Mouse (Mus musculus) olfactory bulb, adult 2 months (tissue): Measurements from ENCODE around the gene C1qbp. TPM values are rescaled to one million over a fixed set of nuclear protein-coding genes. Genes with fewer than 3 reads are reported as not detected.

Experiments used
- H3K27ac ChIP-seq: fragments of 200-500 bp; 2 replicates; pipeline ENCODE4 v1.5.1; 2012; ENCODE audit warnings: low read depth, low read length; ENCODE audit not compliant: insufficient read depth
- H3K4me1 ChIP-seq: fragments of 200-500 bp; 2 replicates; pipeline ENCODE4 v1.6.1; 2012; ENCODE audit warnings: low read length; ENCODE audit not compliant: control insufficient read depth, insufficient read depth
- H3K4me3 ChIP-seq: fragments of 200-500 bp; 2 replicates; pipeline ENCODE4 v1.5.1; 2012; ENCODE audit warnings: mild to moderate bottlenecking, low read depth, low read length, moderate library complexity; ENCODE audit not compliant: insufficient read depth
- CTCF ChIP-seq: fragments of 200-500 bp; IDR thresholded peaks from 2 replicates; pipeline ENCODE4 v1.5.1; 2012; ENCODE audit warnings: low read depth, mild to moderate bottlenecking, low read length, moderate library complexity; ENCODE audit not compliant: insufficient read depth
- POLR2A ChIP-seq: fragments of 200-500 bp; IDR thresholded peaks from 2 replicates; pipeline ENCODE4 v1.6.1; 2012; ENCODE audit warnings: mild to moderate bottlenecking, low read depth, low read length, moderate library complexity; ENCODE audit not compliant: insufficient read depth
- WGBS: fragments of 180-500 bp; shearing (Covaris S2); methylation state at CpG from one replicate; pipeline ENCODE4 v1.1.7; 2018; 5-methylcytosine and 5-hydroxymethylcytosine counted together
- polyA plus RNA-seq: library from polyadenylated mRNA; stranded (reverse); fragments of >200 nt; gene quantifications from 2 replicates; pipeline ENCODE4 v1.2.4, GENCODE M21; 2012; ENCODE audit warnings: low replicate concordance; ENCODE audit not compliant: missing spikeins, insufficient read depth, insufficient read length

C1qbp gene
- not detected in 2 replicates for polyA plus RNA-seq

DNA sequence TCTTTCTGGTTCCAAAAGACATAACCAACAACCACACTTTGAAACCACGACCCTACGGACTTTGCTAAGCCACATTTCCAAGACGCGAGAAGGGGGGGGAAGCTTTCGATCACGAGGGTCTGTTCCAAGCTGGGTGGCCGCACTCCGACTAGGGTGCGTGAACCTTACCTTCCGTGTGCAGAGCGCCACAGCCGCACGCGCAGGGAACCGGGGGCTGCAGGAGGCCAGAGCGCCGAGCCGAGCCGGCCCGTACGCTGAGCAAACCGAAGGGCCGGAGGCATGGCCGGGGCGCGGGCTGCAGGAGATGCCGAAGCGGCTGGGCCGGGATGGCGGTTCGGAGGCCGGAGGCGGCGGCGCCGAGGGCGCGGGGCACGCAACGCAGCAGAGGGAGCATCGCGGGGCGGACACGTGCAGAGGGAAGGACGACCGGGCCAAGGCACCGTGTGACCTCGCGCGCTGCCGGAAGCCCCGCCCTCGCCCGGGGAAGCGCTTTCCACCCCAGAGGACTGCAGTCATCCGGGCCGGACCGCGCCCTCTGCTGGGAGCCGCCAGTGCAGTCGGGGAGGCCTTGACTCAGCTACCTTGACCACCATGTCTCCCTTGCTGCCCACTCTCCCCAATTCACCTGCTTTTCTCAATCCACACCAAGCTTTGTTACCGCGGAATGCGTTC is at the start of gene C1qbp:
Gene C1qbp (minus strand): TSS at position 470 of the 672 bp plus-strand sequence.
- Histone ChIP-seq H3K4me3 (peak within 1 kb of the TSS; percentile 97), H3K4me1 (peaks cover 14% of the 10 kb centered on the region), H3K27ac (peak within 1 kb of the TSS; percentile 16; the same call in 1 of the 2 replicates)
- WGBS: under 1% methylated on average over 64 of the region's 64 CpGs
- TF ChIP-seq CTCF (peak; percentile 96), POLR2A (peak; percentile 36; the same call in 1 of the 2 replicates)

DNA sequence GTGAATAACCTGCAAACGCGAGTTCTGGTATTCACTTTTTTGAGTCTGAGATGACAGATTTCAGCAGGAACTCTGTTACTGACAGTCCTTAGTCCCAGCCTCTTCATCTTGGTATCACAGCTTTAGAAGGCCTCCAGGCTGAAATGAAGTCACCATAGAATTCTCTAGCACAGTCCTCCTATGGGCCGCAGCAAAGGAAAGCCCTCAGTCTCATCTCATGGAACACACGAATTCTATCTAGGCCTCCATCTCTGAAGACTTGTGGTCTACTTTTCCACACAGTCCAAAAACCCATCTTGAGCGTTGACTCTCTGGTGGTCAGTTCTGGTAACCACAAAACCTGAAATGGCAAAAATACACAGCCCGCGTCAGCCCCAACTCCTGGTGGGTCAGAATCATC is 49.2 kb upstream of the C1qbp start:
- 48% methylated on average over 7 of the region's 7 CpGs for WGBS
- Histone ChIP-seq H3K27ac (peak overlapping the region; percentile 92), H3K4me3 (peak overlapping the region; percentile 60), H3K4me1 (0 out of 2 replicates have a peak, but pooled peaks cover 5% of the 10 kb centered on the region)
- TF ChIP-seq POLR2A: no peak
- no peak for TF ChIP-seq CTCF

DNA sequence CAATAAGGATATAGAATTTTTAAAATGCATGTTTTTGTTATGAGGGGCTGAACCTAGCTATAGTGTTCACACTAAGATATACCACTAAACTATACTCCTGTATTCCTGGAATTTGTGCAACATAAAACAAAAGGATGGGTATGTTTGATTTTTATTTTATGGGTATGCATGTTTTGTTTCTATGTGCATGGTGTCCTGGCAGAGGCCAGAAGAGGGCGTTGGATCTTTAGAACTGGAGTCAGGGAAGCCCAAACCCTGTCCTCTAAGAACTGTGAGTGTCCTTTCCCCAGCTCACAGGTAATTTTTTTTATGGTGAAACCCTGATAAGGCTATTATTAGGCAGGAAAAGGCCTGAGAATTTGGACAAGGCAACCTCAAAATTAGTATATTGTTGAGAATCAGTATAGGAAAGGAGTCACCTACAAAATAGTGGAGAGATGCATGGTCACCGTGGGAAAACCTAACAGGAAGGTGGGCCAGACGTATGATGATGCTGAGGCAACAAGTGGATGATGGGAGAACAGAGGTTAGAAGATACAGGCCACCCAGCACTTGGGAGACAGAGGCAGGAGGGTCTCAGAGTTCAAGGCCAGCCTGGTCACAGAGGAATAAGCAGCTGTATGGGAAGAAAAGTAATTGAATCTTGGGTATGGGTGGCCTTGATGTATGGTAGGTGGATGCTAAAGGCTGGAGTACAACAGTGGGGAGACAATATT is 46.7 kb upstream of the C1qbp start:
- TF ChIP-seq CTCF (no peak), POLR2A (no peak)
- Histone ChIP-seq H3K27ac (no peak overlapping the region), H3K4me3 (no peak overlapping the region), H3K4me1 (0 out of 2 replicates have a peak, but pooled peaks cover 5% of the 10 kb centered on the region)
- 76% methylated on average over 3 of the region's 3 CpGs for WGBS

DNA sequence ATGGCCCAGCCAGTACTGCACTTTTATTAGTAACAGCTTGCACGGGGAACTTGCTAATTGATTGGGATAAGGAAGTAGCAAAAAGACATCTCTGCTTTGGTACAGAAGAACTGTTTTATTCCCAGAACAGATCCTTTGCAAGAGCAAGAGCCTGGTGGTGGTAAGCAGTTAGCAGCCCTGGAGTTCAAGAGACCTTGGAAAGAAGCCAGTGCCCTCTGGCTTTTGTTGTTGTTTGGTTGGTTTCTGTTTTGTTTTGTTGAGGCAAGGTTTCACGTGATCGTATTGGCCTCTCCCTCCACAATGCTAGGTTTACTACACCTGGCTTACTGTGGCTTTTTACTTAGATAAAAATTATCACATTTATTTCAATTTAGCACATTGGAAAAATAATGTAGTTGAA is 45.5 kb upstream of the C1qbp start:
- no peak overlapping the region for H3K4me3 ChIP-seq
- 50% methylated on average over 3 of the region's 3 CpGs for WGBS
- H3K27ac ChIP-seq: no peak overlapping the region
- H3K4me1 ChIP-seq: no peaks in the 10 kb centered on the region
- TF ChIP-seq CTCF (no peak), POLR2A (no peak)

DNA sequence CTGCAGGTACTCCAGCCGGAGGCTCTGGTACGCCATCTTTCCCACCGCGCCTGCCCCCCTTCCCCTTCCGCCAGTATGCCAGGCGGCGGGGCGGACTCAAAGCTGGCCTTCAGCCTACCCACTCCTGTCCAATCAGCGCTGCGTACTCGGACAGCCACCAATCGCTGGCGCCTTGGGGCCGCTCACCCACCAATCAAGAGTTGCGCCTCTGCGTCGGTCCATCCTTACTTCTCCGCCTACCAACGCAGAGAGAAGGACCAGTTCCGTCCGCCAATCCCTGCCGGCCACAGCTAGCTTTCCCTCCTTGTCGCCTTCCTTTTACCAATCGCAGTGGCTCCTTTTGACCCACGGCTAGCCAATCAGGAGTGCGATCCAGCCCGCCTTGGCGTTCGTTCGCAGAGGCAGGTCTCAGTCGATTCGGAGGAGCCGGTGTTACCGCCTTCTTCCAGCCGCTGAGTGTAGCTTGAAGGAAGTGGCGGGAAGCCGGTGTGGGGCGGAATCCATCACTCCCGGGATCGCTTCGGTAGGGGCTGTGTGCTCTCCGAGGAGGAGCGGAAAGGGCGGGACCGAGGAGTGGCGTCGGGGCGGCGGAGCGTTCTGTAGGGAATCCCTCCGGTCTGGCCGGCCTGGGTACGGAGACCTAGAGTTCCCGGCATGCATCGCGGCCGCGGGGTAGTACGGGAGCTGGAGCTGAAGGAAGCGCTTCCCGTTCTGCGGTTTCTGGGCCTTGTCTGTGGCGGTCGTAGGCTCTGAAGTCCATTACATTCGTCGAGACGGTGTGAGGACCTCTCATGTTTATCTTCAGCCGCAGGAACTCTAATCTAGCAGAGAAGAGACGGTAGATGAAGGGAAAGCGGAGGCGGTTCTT is 36.6 kb upstream of the C1qbp start, which contains the start of the genes Mis12 and Derl2:
Gene Mis12 (plus strand): TSS at position 411 of the 868 bp plus-strand sequence.
Gene Derl2 (minus strand): TSS at position 641 of the 868 bp plus-strand sequence.
- Histone ChIP-seq H3K27ac (peak within 1 kb of the TSS; percentile 58), H3K4me3 (peak within 1 kb of the TSS; percentile 90), H3K4me1 (no peaks in the 10 kb centered on the region)
- WGBS: under 1% methylated on average over 71 of the region's 71 CpGs
- peak; percentile 39; the same call in 1 of the 2 replicates for TF ChIP-seq POLR2A
- TF ChIP-seq CTCF: no peak

DNA sequence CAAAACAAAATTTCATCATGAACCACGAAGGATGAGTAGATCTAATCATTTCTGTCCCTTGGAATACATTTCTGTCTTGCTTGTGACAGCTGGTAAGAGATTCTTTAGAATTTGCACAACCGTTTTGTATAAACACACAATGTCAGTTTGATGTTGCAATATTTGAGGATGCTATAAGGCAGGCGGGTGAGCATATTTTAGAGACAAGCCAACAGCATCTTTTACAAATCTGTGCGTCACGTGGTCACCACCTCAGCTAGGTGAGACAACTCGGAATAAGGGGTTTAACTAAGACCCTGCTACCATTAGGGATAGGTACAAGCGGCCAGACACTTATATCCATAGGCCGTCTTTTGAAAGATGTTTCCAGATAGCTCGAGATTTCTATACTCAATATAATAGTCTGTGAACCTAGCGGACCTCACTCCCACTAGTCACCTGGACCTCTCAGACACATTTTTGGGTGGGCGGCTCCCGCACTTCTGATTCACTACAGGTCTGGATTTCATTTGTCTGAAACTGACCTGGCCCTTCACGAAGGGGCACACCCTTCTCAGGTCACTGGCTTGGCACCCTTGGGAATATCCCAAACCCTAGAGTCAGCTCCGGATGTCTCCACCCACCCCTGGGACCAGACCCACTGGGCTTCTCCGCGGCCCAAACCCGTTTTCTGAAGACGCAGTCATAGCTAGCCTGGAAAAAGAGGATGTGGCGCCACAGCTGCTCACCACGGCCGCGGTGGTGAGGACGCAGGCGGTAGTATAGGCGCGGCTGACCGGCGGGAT is 35.8 kb upstream of the C1qbp start:
- H3K4me1 ChIP-seq: no peaks in the 10 kb centered on the region
- peak overlapping the region; percentile 89 for H3K4me3 ChIP-seq
- 3% methylated on average over 28 of the region's 28 CpGs for WGBS
- TF ChIP-seq POLR2A: no peak
- TF ChIP-seq CTCF: no peak
- H3K27ac ChIP-seq: peak overlapping the region; percentile 58

DNA sequence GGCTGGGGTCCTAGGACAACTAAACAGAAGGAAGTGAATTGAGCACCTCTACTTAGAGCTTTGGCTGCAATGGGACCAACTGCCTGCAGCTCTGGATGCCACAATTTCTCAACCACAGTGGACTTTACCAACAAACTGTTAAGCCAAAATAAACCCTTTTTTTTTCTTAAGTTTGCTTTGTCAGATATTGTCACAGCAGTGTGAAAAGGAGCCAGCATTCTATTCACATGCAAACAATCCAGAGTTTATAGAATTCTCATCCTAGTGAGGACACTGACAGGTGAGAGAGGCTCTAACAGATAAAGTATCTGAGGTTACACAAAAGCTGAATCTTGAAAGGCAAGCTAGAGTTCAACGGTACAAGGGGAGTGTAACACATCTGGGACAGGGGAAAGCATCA is 34.2 kb upstream of the C1qbp start:
- WGBS: 75% methylated on average over 1 of the region's 1 CpGs
- no peak overlapping the region for H3K4me3 ChIP-seq
- TF ChIP-seq POLR2A (no peak), CTCF (no peak)
- no peaks in the 10 kb centered on the region for H3K4me1 ChIP-seq
- no peak overlapping the region for H3K27ac ChIP-seq

DNA sequence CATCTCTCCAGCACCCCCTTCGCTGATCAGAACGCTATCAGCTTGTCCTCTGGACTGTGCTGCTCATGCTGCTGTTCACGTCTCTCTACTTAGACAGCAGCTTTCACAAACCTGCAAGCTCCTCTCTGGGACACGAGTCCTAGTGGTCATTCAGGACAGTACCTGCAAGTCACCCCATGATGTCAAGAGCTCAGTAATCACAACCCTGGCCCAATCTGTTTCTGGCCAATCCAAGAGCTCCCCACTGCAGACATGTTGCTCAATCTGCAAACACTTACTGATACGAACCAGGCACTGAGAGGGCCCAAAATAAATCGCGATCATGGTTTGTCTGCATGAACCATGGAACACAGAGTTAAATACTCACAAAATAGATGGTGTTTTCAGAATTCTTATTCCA is 29.9 kb upstream of the C1qbp start:
- H3K4me3 ChIP-seq: no peak overlapping the region
- WGBS: 97% methylated on average over 7 of the region's 7 CpGs

More for the DNA sequence above, 29.9 kb upstream of the C1qbp start:
- Histone ChIP-seq H3K4me1 (no peaks in the 10 kb centered on the region), H3K27ac (no peak overlapping the region)
- TF ChIP-seq CTCF: no peak
- TF ChIP-seq POLR2A: no peak
